Mouse (Mus musculus): ENCODE measurements around the gene Galnt17.

Gene Galnt17

DNA sequence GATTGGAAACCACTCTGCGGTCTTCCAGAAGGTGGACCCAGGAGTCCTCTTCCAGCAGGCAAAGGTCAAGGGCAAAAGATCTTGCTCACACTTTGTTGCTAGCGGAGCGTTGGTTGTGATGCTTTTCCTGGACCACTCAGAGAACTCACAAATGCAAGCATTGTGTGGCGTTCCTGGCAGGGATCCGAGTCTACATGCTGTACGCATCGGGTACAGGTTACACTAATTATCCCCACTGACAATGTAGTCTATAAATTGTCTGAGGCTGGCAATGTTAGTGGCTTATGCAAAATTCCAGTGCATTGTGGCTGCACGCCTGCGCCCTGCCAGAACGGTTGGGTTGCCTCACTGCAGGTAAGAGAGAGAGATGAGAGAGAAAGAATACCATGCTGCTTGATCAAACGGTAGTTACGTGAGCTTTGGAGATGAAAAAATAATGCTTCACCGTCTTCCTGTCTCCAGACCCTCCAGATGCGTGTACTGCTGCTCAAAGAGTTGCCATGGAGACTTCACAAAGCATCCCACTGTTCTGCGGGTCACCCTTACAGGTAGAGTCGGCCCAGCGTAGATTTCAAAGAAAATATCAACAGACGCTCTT is 285.8 kb downstream of the Galnt17 start:
- DNase-seq (ENCODE audit: low spot score in 2 of 2): no peak

DNA sequence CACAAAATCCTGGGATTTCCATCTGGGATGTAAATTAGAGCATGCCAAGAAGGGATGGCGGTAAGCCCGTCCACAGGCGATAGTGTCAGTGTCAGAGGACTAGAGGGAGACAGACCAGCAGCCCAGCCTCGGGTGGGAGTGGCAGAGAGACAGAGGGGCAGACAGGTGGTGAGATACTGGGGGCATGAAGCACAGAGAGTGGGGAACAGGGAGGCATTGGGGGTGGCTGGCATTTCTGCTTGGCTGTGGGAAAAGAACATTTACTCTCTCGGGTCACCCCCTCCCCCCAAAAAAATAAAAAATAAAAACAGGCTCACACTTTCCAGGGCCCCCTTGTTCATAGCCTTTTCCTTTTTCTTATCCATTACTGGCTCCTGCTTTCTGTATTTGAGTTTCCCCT is 287.4 kb downstream of the Galnt17 start:
- DNase-seq (ENCODE audit: low spot score in 2 of 2): no peak

DNA sequence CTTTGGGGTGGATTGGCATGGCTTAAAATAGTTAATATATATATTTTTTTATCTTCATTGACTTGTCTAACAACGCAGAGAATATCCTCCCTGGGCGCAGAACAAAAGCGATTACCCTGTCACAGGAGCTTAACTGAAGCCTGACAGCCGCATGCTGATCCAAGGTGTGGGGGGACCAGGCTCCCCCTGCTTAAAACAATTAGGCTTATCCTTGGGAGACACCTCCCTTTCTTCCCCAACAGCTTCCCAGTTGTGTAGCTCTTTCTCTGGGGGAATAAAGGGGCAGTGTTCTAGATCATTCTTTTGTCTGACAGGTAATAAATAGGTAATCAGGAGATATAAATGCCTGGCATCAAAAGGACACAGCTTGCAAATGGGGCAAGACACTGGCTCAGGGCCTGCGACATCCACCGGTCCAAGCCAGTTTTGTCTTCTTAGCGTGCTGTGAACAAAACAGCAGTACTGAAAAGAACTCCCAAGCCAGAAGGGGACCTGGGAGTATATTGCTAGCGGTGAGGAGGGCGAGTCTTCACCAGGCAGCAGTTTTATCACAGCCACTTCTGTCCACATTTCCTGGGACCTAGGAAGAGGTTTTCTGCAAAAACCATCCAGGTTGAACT is 288.8 kb downstream of the Galnt17 start:
- no peak for DNase-seq (ENCODE audit: low spot score in 2 of 2)

GRCm38 (mm10) chr5:131016066-131016465 is 292.2 kb downstream of the Galnt17 start:
- no peak for DNase-seq (ENCODE audit: low spot score in 2 of 2)

DNA sequence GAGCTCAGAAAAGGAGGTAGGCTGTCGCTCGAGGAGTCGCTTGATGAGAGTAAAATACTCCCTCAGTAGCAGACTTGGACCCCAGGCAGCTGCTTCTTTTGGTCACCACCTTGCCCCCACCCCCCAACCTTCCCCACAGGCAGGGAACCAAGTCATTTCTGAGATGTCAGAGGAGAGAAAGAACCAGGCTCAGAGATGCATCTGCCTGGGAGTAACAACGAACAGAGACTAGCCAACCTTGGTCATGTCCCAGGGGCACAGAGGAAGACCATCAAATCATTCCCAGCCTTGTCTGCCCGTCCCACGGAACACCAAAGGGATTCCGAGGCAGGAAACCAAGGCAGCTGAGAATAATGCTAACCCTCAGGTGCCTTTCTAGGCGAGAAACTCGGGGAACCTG is 293.0 kb downstream of the Galnt17 start:
- no peak for DNase-seq (ENCODE audit: low spot score in 2 of 2)

GRCm38 (mm10) chr5:131013816-131014215 is 294.5 kb downstream of the Galnt17 start:
- DNase-seq (ENCODE audit: low spot score in 2 of 2): no peak

GRCm38 (mm10) chr5:131013101-131013500 is 295.2 kb downstream of the Galnt17 start:
- DNase-seq (ENCODE audit: low spot score in 2 of 2): no peak

DNA sequence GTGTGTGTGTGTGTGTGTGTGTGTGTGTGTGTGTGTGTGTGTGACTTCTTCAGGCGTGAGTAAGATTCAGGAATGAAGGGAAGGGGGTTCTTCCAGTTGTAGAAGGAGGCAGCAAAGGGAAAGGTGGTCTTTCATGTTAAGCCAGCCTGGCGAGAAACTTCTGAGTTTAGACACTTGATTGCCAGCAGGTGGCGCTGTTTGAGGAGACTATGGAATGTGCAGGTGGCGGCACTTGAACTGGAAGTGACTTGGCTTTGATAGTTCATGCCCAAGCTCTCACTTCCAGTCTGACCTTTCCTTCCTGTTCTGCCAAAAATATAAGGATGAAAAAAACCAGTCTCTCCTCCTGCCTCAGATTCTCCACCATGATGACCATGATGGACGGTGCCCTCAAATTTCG is 298.8 kb downstream of the Galnt17 start:
- DNase-seq (ENCODE audit: low spot score in 2 of 2): no peak

DNA sequence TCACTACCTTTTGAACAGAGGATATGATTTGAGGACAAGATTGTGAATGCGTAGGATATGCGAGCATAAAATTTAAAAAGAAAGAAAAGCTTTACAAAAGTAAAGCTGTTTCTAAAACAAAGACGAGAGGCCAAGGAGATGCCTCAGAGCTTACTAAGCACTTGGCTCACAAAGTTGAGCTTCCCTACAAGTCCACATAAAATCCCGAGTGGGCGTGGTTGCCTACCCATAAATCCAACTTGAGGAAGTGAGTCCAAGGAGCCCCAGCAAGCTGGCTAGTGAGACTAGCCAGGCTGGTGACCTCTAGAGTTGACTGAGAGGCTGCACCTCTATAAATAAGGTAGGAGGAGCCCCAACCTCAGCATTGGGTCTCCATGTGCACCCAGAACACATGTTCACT is 299.8 kb downstream of the Galnt17 start:
- peak; percentile 12 to 56 for DNase-seq (ENCODE audit: low spot score in 2 of 2)

- DNase-seq (ENCODE audit: low spot score in 2 of 2): peak in 1 of 2 experiments; percentile 17
Measured at GRCm38 (mm10) chr5:131007871-131008505, 300.3 kb downstream of the Galnt17 start.

GRCm38 (mm10) chr5:131007198-131007597 is 301.1 kb downstream of the Galnt17 start:
- peak; percentile 31 to 45 for DNase-seq (ENCODE audit: low spot score in 2 of 2)

DNA sequence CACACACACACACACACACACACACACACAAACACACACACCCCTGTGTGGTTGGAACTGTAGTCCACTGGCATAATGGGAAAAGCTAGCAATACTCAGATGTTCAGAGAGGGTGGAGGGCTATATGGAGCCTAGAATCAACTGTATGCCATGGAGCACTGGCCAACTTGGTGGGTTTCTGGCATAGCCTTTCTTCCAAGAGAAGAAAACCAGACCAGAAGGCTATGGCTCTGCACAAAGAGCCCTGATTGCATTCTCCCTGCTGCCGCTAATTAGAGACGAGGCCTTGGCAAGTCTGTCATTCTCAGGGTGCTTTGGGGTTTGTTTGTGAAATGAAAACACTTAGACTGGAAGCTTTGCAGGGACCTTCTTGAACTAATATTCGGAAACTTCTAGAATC is 301.8 kb downstream of the Galnt17 start:
- DNase-seq (ENCODE audit: low spot score in 2 of 2): no peak

GRCm38 (mm10) chr5:131000572-131000971 is 307.7 kb downstream of the Galnt17 start:
- no peak for DNase-seq (ENCODE audit: low spot score in 2 of 2)

- no peak for DNase-seq (ENCODE audit: low spot score in 2 of 2)
Measured at GRCm38 (mm10) chr5:130979321-130979720, 329.0 kb downstream of the Galnt17 start.

DNA sequence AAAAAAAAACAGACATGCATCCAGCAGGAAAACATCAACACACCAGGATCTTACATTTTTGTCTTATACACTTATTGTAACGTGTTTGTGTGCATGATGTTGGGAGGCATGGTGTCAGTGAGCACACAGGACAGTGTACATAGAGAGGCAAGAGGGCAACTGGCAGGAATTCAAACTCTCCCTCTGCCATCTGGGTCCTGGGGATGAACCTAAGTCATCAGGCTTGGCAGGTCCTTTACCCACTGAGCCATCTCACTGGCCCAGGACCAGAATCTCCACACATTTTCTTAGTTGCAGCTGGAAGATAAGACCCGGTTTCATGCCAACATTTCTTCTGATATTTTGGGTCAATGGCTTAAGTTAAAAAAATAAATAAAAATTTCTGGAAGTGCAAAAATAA is 329.4 kb downstream of the Galnt17 start:
- no peak for DNase-seq (ENCODE audit: low spot score in 2 of 2)

DNA sequence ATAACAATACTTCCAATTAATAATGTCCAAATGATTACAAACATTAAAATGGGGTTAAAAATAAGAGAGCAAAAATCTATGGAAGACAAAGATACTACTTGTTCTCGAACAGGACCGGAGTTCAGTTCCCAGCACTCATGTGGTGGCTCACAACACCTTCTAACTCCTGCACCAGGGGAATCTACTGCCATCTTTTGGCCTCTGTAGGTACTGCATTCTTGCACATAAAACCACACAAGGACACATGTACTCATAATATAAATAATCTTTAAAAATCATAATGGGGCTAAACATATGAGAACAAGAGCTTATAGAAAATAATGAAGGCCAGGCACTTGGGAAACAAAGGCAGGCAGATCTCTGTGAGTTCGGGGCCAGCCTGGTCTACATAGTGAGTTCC is 330.3 kb downstream of the Galnt17 start:
- no peak for DNase-seq (ENCODE audit: low spot score in 2 of 2)

DNA sequence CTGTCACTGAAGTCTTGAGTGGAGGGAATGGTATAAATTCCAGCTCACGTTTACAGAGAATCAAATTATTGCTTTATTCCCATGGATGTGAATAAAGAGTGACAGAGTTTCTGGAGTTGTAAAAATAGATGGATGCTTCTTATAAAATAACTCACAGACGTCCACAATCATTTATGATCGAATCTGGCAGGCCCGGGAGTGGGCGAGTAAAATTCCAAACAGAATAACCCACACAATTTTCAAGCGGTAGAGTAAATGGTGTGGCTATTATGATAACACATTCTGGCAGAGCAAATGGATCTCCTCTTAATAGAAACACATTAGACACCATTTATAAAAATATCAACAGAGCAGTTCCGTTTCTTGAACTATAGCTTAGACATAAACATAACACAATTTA is 355.9 kb downstream of the Galnt17 start:
- no peak for DNase-seq (ENCODE audit: low spot score in 2 of 2)

- DNase-seq (ENCODE audit: low spot score in 2 of 2): no peak
Measured at GRCm38 (mm10) chr5:130950894-130951400, 357.4 kb downstream of the Galnt17 start.

DNA sequence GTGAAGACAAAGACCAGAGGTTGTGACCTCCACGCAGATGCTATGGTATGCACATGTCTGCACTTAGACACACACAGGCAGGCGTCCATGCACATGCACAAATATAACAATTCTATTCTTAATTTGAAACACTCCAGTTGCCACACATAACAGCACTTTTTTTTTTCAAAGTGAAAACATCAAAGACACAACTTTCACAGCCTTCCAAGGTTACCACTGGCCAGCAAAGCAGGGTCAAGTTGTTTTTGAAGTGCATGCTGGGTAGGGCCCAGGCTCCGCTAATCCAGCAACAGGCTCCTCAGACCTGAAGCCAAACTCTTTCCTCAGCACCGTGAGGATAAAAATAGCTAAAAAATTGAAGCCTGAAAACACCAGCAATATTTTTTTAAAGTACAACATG is 357.9 kb downstream of the Galnt17 start:
- DNase-seq (ENCODE audit: low spot score in 2 of 2): no peak

DNA sequence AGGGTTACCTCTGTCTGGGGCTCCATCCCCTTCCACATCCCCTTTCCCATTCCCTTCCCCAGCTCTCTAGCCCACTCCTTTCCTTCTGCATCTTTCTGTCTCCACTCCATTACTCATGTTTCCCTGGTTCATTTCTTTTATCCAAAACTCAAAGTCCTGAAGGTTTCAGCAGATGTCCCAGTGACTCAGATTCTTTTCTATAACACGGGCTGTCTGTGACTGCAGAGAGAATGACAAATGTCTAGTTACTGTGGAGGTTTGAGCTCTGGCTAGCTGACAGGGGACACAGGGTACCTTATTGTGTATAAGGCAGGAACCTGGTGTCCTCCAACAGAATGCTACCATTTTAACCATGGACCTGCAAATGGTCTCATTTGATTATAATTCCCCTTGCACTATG is 358.6 kb downstream of the Galnt17 start:
- DNase-seq (ENCODE audit: low spot score in 2 of 2): no peak

GRCm38 (mm10) chr5:130938911-130939608 is 369.2 kb downstream of the Galnt17 start:
- DNase-seq (ENCODE audit: low spot score in 2 of 2): peak; percentile 7 to 18

DNA sequence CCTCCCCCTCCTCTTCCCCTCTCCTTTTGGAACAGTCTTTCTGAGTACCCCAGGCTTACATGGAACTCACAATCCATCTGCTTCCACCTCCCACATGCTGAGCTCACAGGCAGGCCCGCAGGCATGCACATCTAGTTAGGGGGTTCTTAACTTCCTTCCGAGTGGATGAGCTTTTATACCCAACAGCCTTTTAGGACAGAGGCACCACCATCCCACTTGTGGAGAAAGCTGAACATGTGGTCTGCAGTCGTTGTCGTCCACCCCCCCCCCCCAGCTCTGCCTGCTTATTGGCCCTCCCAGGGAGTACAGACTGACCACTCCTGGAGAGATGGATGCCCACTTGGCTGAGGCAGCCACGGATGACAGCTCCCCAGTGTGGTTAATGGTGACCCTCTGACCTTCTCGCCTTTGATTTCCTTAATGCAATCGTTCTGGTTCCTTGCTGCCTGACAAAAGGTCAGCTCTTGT is 370.0 kb downstream of the Galnt17 start:
- no peak for DNase-seq (ENCODE audit: low spot score in 2 of 2)

Data from heart, adult 9 months (tissue).